11 mouse cellular contexts compared by ENCODE assay signal in the genomic region with DNA sequence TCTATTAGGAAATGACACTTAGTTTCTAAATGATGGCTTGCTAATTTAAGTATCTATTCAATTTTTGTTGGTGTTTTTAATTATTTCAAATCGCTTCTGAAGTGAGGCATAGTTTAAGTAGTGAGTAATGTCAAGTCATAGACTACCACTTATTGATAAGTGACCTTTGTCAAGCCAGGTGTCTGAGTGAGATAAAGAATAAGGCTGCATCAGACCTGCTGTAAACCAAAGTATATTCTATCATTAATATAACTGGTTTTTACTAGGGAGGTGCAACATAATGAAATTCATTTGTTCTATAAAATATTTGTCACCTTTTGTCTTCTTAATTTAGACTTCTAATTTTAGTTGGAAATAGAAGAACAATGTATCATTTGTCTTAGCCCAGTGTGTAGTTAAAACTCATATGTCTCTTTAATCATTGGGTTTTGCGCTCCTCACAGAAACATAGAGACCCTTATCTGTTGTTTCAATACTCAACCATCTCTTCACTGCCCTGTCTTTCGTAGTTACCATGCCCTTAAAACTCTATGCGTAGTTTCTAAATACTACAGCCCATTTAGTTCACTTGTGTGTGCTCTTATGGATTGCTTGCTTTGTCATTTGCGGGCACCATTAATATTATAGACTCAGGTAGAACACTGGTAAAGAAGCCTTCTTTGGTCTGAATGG.
"Had no signal": no experiment of that assay in that cellular context is flagged by ENCODE, and none has a peak within 500 bp of the region (broad histone marks: within the 10 kb centered on the region; RNA-seq: fewer than 3 reads in every experiment).

No protein-coding gene starts in this region.

- H3K4me3 ChIP-seq: intestine, embryonic 15.5 days; limb, embryonic 13.5 days; midbrain, embryonic 10.5 days; myocyte; neural tube, embryonic 15.5 days had no signal

- H3K9ac ChIP-seq: intestine, embryonic 15.5 days; limb, embryonic 13.5 days; neural tube, embryonic 15.5 days had no signal

- H3K4me1 ChIP-seq: intestine, embryonic 15.5 days; limb, embryonic 13.5 days; midbrain, embryonic 10.5 days had no signal

- H3K4me2 ChIP-seq: intestine, embryonic 15.5 days; limb, embryonic 13.5 days; neural tube, embryonic 15.5 days had no signal

- H3K36me3 ChIP-seq: intestine, embryonic 15.5 days; limb, embryonic 13.5 days; midbrain, embryonic 10.5 days; neural tube, embryonic 15.5 days had no signal

- H3K27me3 ChIP-seq: intestine, embryonic 15.5 days; limb, embryonic 13.5 days; neural tube, embryonic 15.5 days had no signal

- H3K9me3 ChIP-seq: intestine, embryonic 15.5 days; limb, embryonic 13.5 days; midbrain, embryonic 10.5 days; neural tube, embryonic 15.5 days had no signal

- ATAC-seq: intestine, embryonic 15.5 days had no signal

- DNase-seq: kidney, adult 2 months; kidney, postnatal 25 days; layer of hippocampus, postnatal 36 days; left cerebral cortex, postnatal 4 days; lung, adult 18-20 months; right cerebral cortex, postnatal 14 days had no signal

- H3K27ac ChIP-seq: intestine, embryonic 15.5 days; limb, embryonic 13.5 days; midbrain, embryonic 10.5 days; neural tube, embryonic 15.5 days had no signal
